Mouse (Mus musculus): ENCODE measurements around the gene Alx3. TPM values are rescaled to one million over a fixed set of nuclear protein-coding genes. Genes with fewer than 3 reads are reported as not detected.

The Alx3 gene
- polyA plus RNA-seq, 1 experiment = not detected

- no peak for DNase-seq (ENCODE audit: low spot score)
Measured at GRCm38 (mm10) chr3:107582875-107583767, 11.7 kb upstream of the Alx3 start.

- DNase-seq (ENCODE audit: low spot score) = no peak
Measured at GRCm38 (mm10) chr3:107583893-107584292, 10.9 kb upstream of the Alx3 start.

GRCm38 (mm10) chr3:107586504-107586903, 8.3 kb upstream of the Alx3 start:
- no peak for DNase-seq (ENCODE audit: low spot score)

- no peak for DNase-seq (ENCODE audit: low spot score)
Measured at GRCm38 (mm10) chr3:107591612-107592011, 3.2 kb upstream of the Alx3 start.

- DNase-seq (ENCODE audit: low spot score) = no peak
Measured at GRCm38 (mm10) chr3:107593632-107594031, 1.2 kb upstream of the Alx3 start.

GRCm38 (mm10) chr3:107595264-107595937, 570 bp downstream of the Alx3 start:
- no peak for DNase-seq (ENCODE audit: low spot score)

GRCm38 (mm10) chr3:107595938-107596461, 1.2 kb downstream of the Alx3 start:
- no peak for DNase-seq (ENCODE audit: low spot score)

- no peak for DNase-seq (ENCODE audit: low spot score)
Measured at GRCm38 (mm10) chr3:107596559-107596958, 1.7 kb downstream of the Alx3 start.

GRCm38 (mm10) chr3:107597134-107597533, 2.3 kb downstream of the Alx3 start:
- DNase-seq (ENCODE audit: low spot score) = no peak

GRCm38 (mm10) chr3:107597586-107598389, 3.0 kb downstream of the Alx3 start:
- no peak for DNase-seq (ENCODE audit: low spot score)

- DNase-seq (ENCODE audit: low spot score) = no peak
Measured at GRCm38 (mm10) chr3:107600127-107600526, 5.3 kb downstream of the Alx3 start.

- no peak for DNase-seq (ENCODE audit: low spot score)
Measured at GRCm38 (mm10) chr3:107605304-107605703, 10.5 kb downstream of the Alx3 start.

GRCm38 (mm10) chr3:107607221-107607620, 12.4 kb downstream of the Alx3 start:
- no peak for DNase-seq (ENCODE audit: low spot score)

GRCm38 (mm10) chr3:107608808-107609207, 14.0 kb downstream of the Alx3 start:
- no peak for DNase-seq (ENCODE audit: low spot score)

GRCm38 (mm10) chr3:107609376-107609775, 14.5 kb downstream of the Alx3 start:
- no peak for DNase-seq (ENCODE audit: low spot score)

- no peak for DNase-seq (ENCODE audit: low spot score)
Measured at GRCm38 (mm10) chr3:107611394-107611793, 16.6 kb downstream of the Alx3 start.

GRCm38 (mm10) chr3:107612902-107613525, 18.2 kb downstream of the Alx3 start:
- no peak for DNase-seq (ENCODE audit: low spot score)

- no peak for DNase-seq (ENCODE audit: low spot score)
Measured at GRCm38 (mm10) chr3:107617800-107618199, 23.0 kb downstream of the Alx3 start.

GRCm38 (mm10) chr3:107619911-107620310, 25.1 kb downstream of the Alx3 start:
- DNase-seq (ENCODE audit: low spot score) = peak; percentile 13

GRCm38 (mm10) chr3:107621286-107622075, 26.6 kb downstream of the Alx3 start:
- DNase-seq (ENCODE audit: low spot score) = peak; percentile 13

GRCm38 (mm10) chr3:107622537-107622936, 27.7 kb downstream of the Alx3 start:
- peak; percentile 10 for DNase-seq (ENCODE audit: low spot score)
